Mouse (Mus musculus) neural tube, embryonic 14.5 days (tissue): Measurements from ENCODE around the gene Znrf1. TPM values are rescaled to one million over a fixed set of nuclear protein-coding genes. Genes with fewer than 3 reads are reported as not detected.
A peak's percentile ranks its signal among the peaks of the same experiment; 100 is the strongest.

Experiments used
- ATAC-seq: fragments of 200-750 bp; cut with Nextera tagmentation; 2 replicates; pipeline ENCODE4 v1.8.0; 2017; ENCODE audit warnings: low read depth, mild to moderate bottlenecking, moderate TSS enrichment, moderate library complexity
- H3K27ac ChIP-seq: fragments of 300-500 bp; sonication (generic); 2 replicates; pipeline ENCODE4 v1.5.1; 2014; ENCODE audit warnings: low read depth, mild to moderate bottlenecking, control low read depth, low read length, moderate library complexity, mixed read lengths
- H3K27me3 ChIP-seq: fragments of 300-500 bp; sonication (generic); 2 replicates; pipeline ENCODE4 v1.6.1; 2014; ENCODE audit warnings: low read length; ENCODE audit not compliant: control insufficient read depth, insufficient read depth
- H3K36me3 ChIP-seq: fragments of 300-500 bp; sonication (generic); 2 replicates; pipeline ENCODE4 v1.6.1; 2014; ENCODE audit warnings: low read length, mixed read lengths; ENCODE audit not compliant: control insufficient read depth, insufficient read depth
- H3K4me1 ChIP-seq: fragments of 300-500 bp; sonication (generic); 2 replicates; pipeline ENCODE4 v1.6.1; 2014; ENCODE audit warnings: low read length; ENCODE audit not compliant: control insufficient read depth, insufficient read depth
- H3K4me2 ChIP-seq: fragments of 300-500 bp; sonication (generic); 2 replicates; pipeline ENCODE4 v1.6.1; 2014; ENCODE audit warnings: mild to moderate bottlenecking, low read depth, low read length, control low read depth
- H3K4me3 ChIP-seq: fragments of 300-500 bp; sonication (generic); 2 replicates; pipeline ENCODE4 v1.5.1; 2014; ENCODE audit warnings: low read depth, low read length, control low read depth, mixed read lengths
- H3K9ac ChIP-seq: fragments of 300-500 bp; sonication (generic); replicated peaks from 2 replicates; pipeline ENCODE4 v1.6.1; 2014; ENCODE audit warnings: low read depth, mild to moderate bottlenecking, control low read depth, low read length, mixed read lengths
- H3K9me3 ChIP-seq: fragments of 300-500 bp; sonication (generic); 2 replicates; pipeline ENCODE4 v1.6.1; 2016; ENCODE audit warnings: low read length; ENCODE audit not compliant: control insufficient read depth
- WGBS: fragments of 180-500 bp; shearing (Covaris S2); extraction: QIAGEN DNeasy Blood & Tissue Kit; methylation state at CpG from one replicate; pipeline ENCODE4 v1.1.7; 2014; 5-methylcytosine and 5-hydroxymethylcytosine counted together
- polyA plus RNA-seq: library from polyadenylated mRNA; unstranded; fragments of >200 nt; fragmentation: Nextera tagmentation; extraction: Ambion mirVana; gene quantifications from 2 replicates; pipeline ENCODE4 v1.2.1, GENCODE M21; 2014

Znrf1 gene
- polyA plus RNA-seq, 1 experiment from 2014 or later, result 96.5 TPM

- no peak overlapping the region for H3K4me2 ChIP-seq
- H3K4me3 ChIP-seq, result no peak overlapping the region
- no peaks in the 10 kb centered on the region for H3K36me3 ChIP-seq
- ATAC-seq, result no peak
- H3K9me3 ChIP-seq, result no peaks in the 10 kb centered on the region
- no peaks in the 10 kb centered on the region for H3K4me1 ChIP-seq
- H3K9ac ChIP-seq, result no peak overlapping the region
- no peaks in the 10 kb centered on the region for H3K27me3 ChIP-seq
- H3K27ac ChIP-seq, result no peak overlapping the region
- 66% methylated on average over 8 of the region's 8 CpGs for WGBS
Observed at GRCm38 (mm10) chr8:111527149-111527548, 8.7 kb upstream of the Znrf1 start.

- 85% methylated on average over 5 of the region's 5 CpGs for WGBS
- ATAC-seq, result no peak
- no peaks in the 10 kb centered on the region for H3K27me3 ChIP-seq
Observed at GRCm38 (mm10) chr8:111528071-111528470, 7.8 kb upstream of the Znrf1 start.

GRCm38 (mm10) chr8:111531191-111531590 lies 4.7 kb upstream of the Znrf1 start:
- no peak for ATAC-seq
- H3K4me2 ChIP-seq, result no peak overlapping the region
- WGBS, result 82% methylated on average over 12 of the region's 12 CpGs

More at GRCm38 (mm10) chr8:111528071-111528470, 7.8 kb upstream of the Znrf1 start:
- no peak overlapping the region for H3K9ac ChIP-seq
- no peaks in the 10 kb centered on the region for H3K36me3 ChIP-seq
- H3K4me1 ChIP-seq, result no peaks in the 10 kb centered on the region
- H3K9me3 ChIP-seq, result no peaks in the 10 kb centered on the region
- H3K27ac ChIP-seq, result no peak overlapping the region
- H3K4me3 ChIP-seq, result no peak overlapping the region
- no peak overlapping the region for H3K4me2 ChIP-seq

GRCm38 (mm10) chr8:111531621-111532020 lies 4.3 kb upstream of the Znrf1 start:
- no peaks in the 10 kb centered on the region for H3K27me3 ChIP-seq
- no peaks in the 10 kb centered on the region for H3K4me1 ChIP-seq
- H3K27ac ChIP-seq, result no peak overlapping the region
- no peak overlapping the region for H3K4me2 ChIP-seq
- no peak overlapping the region for H3K9ac ChIP-seq
- H3K4me3 ChIP-seq, result no peak overlapping the region
- ATAC-seq, result no peak
- no peaks in the 10 kb centered on the region for H3K36me3 ChIP-seq
- WGBS, result 85% methylated on average over 17 of the region's 17 CpGs
- no peaks in the 10 kb centered on the region for H3K9me3 ChIP-seq

More at GRCm38 (mm10) chr8:111531191-111531590, 4.7 kb upstream of the Znrf1 start:
- Histone ChIP-seq H3K36me3 (no peaks in the 10 kb centered on the region), H3K27me3 (no peaks in the 10 kb centered on the region), H3K4me1 (no peaks in the 10 kb centered on the region), H3K9ac (no peak overlapping the region), H3K4me3 (no peak overlapping the region), H3K27ac (no peak overlapping the region), H3K9me3 (no peaks in the 10 kb centered on the region)

GRCm38 (mm10) chr8:111533503-111533902 lies 2.4 kb upstream of the Znrf1 start:
- no peak for ATAC-seq
- Histone ChIP-seq H3K4me1 (peaks cover 6% of the 10 kb centered on the region), H3K4me3 (no peak overlapping the region), H3K36me3 (no peaks in the 10 kb centered on the region), H3K9ac (no peak overlapping the region), H3K27ac (no peak overlapping the region), H3K9me3 (no peaks in the 10 kb centered on the region), H3K27me3 (no peaks in the 10 kb centered on the region), H3K4me2 (no peak overlapping the region)
- 69% methylated on average over 4 of the region's 4 CpGs for WGBS

- Histone ChIP-seq H3K4me1 (peaks cover 26% of the 10 kb centered on the region), H3K36me3 (no peaks in the 10 kb centered on the region), H3K9ac (no peak overlapping the region), H3K27ac (no peak overlapping the region), H3K27me3 (no peaks in the 10 kb centered on the region), H3K9me3 (no peaks in the 10 kb centered on the region), H3K4me3 (peak overlapping the region; percentile 96; the same call in 1 of the 2 replicates), H3K4me2 (peak overlapping the region; percentile 94; the same call in 1 of the 2 replicates)
- WGBS, result 48% methylated on average over 5 of the region's 5 CpGs
- ATAC-seq, result no peak
Observed at GRCm38 (mm10) chr8:111535491-111535890, 406 bp upstream of the Znrf1 start.

- ATAC-seq, result peak; percentile 60
Observed at GRCm38 (mm10) chr8:111536978-111537764, 1.3 kb downstream of the Znrf1 start.

GRCm38 (mm10) chr8:111537765-111538158 lies 1.9 kb downstream of the Znrf1 start:
- H3K4me1 ChIP-seq, result peaks cover 33% of the 10 kb centered on the region
- ATAC-seq, result no peak
- WGBS, result 5% methylated on average over 8 of the region's 8 CpGs
- peak overlapping the region; percentile 94 for H3K4me2 ChIP-seq
- no peaks in the 10 kb centered on the region for H3K9me3 ChIP-seq
- H3K36me3 ChIP-seq, result no peaks in the 10 kb centered on the region
- no peaks in the 10 kb centered on the region for H3K27me3 ChIP-seq
- H3K9ac ChIP-seq, result peak overlapping the region; percentile 95
- H3K4me3 ChIP-seq, result peak overlapping the region; percentile 96
- peak overlapping the region; percentile 95; the same call in 1 of the 2 replicates for H3K27ac ChIP-seq

More at GRCm38 (mm10) chr8:111536978-111537764, 1.3 kb downstream of the Znrf1 start:
- peaks cover 33% of the 10 kb centered on the region for H3K4me1 ChIP-seq
- H3K36me3 ChIP-seq, result no peaks in the 10 kb centered on the region
- peak overlapping the region; percentile 94 for H3K4me2 ChIP-seq
- no peaks in the 10 kb centered on the region for H3K27me3 ChIP-seq
- under 1% methylated on average over 64 of the region's 64 CpGs for WGBS
- peak overlapping the region; percentile 96 for H3K4me3 ChIP-seq
- H3K9ac ChIP-seq, result peak overlapping the region; percentile 95
- peak overlapping the region; percentile 95 for H3K27ac ChIP-seq
- no peaks in the 10 kb centered on the region for H3K9me3 ChIP-seq

GRCm38 (mm10) chr8:111538194-111538593 lies 2.3 kb downstream of the Znrf1 start:
- peak overlapping the region; percentile 96 for H3K4me3 ChIP-seq
- no peaks in the 10 kb centered on the region for H3K36me3 ChIP-seq
- WGBS, result 0% methylated on average over 2 of the region's 2 CpGs
- peak overlapping the region; percentile 95 for H3K9ac ChIP-seq
- H3K9me3 ChIP-seq, result no peaks in the 10 kb centered on the region
- ATAC-seq, result no peak
- no peaks in the 10 kb centered on the region for H3K27me3 ChIP-seq
- peak overlapping the region; percentile 94 for H3K4me2 ChIP-seq
- peaks cover 33% of the 10 kb centered on the region for H3K4me1 ChIP-seq
- 0 out of 2 replicates have a peak overlapping the region, but pooled peaks have one; percentile 22 for H3K27ac ChIP-seq
